Mouse (Mus musculus): ENCODE results near the gene Foxi3.
A peak's percentile ranks its signal among the peaks of the same experiment; 100 is the strongest.

Gene Foxi3

DNA sequence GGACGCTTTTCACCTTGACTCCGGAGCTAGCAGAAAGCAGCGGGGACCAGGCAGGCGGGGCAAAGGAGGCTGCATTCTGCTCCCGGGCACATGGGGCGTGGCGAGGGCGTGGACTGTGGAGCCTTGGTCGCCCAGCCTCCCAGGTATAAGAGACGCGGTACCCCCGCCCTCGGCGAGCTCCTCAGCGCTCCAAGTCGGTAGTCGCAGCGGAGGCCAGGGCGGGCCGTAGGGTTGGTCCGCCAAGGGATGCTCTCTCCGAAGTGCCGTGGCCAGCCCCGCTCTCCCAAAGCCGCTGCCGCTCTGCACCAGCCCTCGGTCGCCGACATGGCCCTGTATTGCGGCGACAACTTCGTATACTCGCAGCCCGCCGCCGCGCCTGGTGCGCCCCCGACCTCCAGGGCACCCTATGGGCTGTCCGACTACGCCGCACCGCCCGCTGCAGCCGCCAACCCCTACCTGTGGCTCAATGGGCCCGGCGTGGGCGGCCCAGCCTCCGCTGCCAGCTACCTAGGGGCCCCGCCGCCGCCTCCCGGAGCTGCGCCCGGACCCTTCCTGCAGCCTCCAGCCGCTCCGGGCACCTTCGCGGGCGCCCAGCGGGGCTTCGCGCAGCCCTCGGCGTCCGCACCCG lies at the start of gene Foxi3:
TSS of gene Foxi3 (plus strand) at position 247 of the 628 bp plus-strand sequence.
- DNase-seq (ENCODE audit: low read depth), result no peak

DNA sequence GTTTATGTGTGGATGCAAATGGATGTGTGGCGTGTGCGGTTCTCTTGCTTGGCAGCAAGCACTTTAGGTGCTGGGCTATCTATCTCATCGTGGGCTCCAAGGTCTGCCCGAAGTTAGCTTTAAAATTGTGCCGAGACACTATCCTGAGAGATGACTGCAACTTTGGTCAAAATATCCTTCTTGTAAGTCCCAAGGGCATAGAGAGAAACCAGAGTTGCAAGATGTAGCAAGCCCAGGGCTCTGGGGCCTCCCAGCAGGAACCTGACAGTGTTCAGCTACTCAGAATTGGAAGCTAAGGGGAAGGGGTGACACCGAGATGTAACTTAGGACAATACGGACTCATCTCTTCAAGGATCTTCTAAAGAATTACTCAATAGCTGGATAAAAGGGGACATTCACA lies 46.8 kb upstream of the Foxi3 start:
- DNase-seq (ENCODE audit: low read depth), result no peak

DNA sequence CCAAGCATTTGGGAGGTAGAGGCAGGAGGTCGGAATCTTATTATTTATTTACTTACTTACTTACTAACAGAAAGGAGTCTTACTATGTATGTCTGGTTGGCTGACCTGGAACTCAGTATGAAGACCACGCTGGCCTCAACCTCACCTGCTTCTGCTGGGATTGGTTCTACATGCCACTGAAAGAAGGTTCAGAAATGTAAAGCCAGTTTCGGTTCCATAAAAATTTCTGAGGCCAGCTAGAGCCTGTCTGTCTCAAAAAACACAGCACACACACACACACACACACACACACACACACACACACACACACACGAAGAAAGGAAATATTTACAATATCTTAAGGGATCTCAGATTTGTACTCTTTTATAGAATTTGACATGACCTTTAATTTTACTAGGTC lies 46.0 kb upstream of the Foxi3 start:
- DNase-seq (ENCODE audit: low read depth), result no peak

DNA sequence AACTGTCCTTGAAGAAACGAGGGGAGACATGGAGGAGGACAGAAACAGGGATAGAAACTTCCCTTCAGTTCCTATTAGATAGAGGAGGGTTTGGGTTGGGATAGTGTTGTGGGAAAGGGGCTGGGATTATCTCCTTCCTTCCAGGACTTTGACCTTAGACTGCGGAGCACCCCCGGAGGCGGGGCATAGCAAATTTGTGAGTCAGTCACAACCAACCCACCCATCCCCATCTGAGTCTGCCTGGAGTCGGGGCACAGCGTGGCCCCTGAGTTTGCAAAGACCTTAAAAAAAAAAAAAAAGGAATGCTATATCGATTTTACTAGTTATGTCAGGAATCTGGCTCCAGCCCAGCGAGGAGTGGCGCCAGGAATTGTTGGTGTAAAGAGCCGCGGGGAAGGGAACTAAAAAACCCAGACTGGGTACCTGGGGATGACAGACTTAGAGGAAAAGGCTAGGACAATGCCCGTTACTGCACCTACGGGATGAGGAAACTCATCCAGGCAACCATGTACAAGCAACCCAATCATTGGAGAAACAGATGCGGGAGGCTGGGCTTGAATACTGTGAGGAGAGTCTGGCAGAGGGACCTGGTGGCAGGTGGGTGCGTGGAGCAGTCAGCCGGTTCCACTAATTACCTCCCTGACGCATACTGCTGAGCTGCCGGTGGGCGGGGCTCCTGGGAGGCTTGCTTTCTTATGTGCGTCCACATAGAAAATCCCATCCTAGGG lies 44.5 kb upstream of the Foxi3 start:
- no peak for DNase-seq (ENCODE audit: low read depth)

DNA sequence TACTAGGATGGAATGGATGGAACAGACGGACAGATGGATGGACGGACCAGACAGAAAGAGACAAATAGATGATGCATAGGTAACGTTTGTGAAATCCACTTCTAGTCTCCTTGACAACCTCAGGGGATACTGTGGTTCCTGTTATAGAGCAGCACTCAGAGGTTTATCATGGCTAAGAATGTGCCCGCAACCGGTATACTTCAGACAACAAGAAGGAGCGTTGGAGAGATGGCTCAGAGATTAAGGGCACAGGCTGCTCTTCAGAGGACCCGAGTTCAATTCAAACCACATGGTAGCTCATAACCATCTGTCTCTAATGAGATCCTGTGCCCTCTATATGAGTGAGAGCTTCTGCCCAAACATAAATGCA lies 44.0 kb upstream of the Foxi3 start:
- no peak for DNase-seq (ENCODE audit: low read depth)

DNA sequence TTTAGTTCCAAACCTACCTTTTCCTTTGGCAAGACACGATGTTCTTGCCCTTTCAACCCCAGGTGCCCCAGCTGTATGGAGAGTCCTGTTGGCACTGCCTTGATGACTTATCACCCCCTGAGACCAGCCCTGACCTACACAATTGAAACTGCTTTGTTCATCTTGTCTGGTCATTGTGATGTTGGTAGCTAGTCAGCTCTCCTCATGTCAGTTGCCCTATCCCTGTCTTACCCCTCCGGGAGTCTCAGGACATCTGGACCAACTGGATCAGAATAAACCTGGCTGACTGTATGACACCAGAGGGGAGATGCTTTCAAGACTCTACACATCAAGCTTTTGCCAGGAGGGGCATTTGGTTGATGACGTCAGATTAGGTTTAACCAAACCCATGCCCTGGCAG lies 37.5 kb upstream of the Foxi3 start, which contains the start of gene Tex37:
TSS of gene Tex37 (minus strand) at position 101 of the 400 bp plus-strand sequence.
- DNase-seq (ENCODE audit: low read depth), result no peak

DNA sequence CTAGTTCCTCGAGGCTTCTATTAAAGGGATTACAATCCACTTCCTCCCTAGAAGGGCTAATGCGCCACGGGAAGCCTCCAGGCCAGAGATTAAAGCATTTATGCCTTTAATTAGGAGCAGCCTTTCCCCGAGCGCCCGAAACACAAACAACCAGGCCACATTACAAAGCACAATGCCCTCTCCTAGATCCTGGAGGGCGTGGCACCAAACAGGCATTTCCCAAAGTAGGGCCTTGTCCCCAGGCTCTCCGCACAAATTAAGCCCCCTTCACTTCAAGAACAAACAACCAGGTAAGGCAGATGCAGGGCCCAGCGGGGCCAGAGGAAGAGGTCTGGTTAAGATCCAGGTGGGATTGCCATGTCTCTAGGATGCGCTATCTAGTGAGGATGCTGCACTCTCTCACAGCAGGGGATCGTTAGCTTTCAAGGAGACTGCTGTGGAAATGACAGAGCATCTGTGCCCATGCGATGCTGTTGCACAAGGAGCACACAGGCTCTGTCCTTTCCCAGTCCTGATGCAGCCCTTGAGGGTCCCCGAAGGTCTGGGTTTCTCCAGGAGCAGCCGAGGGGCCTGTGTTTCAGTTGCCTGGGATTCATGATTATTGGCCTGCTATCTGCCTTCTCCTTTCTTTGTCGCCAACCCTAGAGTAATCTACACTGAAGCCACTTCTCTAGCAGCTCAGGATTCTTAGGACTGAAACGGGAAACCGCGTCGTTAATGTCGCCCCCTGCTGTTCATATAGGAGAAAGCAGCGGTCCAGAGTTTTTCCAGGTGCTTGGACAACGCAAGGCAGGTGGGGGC lies 34.9 kb upstream of the Foxi3 start:
- peak; percentile 2 for DNase-seq (ENCODE audit: low read depth)

DNA sequence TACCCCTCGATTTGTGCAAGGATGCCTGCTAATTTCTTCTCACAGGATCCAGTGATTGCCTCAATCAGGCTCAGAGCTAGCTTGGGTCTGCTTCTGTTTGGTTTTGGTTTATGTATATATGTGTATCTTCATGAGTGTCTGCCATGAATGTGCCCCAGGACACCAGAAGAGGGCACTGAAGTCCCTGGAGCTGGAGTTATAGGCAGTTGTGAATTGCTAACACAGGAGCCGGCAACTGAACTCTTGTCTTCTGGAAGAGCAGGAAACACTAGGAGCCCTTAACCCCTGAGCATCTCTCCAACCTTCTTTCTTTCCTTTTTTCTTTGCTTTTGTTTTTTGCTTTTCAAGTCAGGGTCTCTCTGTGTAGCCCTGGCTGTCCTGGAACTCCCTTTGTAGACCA lies 24.5 kb upstream of the Foxi3 start:
- no peak for DNase-seq (ENCODE audit: low read depth)

DNA sequence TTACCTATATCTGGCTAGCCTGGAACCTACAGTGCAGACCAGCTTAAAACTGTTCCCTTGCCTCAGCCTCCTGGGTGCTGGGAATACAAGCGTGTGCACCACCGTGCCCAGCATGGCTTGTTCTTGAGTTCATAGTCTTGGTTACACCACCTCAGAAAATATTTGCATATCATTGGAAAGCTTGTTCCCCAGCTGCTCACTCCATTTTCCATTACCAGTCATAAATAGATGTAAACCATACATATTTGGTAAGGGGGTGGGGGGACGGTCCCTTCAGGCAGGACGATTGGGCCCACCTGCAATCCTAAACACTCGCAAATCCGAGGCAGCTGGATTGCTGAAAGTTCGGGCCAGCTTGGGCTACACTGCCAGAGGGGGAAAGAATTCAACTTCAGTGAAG lies 3.1 kb upstream of the Foxi3 start:
- no peak for DNase-seq (ENCODE audit: low read depth)

DNA sequence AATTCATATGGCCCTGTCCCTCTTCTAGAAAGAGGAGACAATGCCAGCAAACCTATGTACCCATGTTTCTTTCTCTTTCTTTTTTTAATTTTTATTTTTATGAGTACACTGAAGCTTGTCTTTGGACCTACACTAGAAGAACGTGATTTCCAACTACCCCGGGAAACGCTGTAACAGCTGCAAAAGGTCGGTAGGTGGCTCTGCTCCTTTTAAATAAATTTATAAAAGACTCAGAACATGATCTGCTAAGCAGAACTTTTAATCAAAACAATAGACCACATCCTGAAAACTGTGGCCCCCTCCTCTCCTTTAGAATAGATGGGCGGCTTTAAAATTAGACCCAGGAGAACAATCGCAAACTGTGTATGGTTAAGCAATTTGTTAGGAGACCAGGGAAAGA lies 2.3 kb upstream of the Foxi3 start:
- DNase-seq (ENCODE audit: low read depth), result no peak

DNA sequence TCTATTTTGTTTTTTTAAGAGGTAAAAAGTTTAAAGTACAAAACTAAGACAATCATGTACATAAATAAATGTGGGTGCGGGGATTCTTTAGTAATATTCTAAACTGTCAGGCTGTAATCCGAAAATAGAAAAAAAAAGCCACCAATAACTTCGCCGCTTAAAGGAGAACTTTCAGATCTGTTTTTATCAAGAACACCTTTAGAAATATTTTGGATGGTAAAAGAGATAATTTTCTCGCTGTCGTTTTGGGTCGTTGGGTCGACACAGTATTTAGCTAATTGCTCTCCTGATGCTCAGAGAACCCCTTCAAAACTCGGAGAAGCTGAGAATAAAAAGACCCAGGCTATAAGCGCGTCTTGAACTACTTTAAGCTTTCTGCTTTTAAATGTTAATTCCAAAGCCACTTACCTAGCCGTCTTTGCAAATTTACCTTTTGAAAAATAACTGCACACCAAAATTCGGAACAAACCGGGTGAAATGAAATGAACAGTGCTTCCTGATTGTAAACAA lies 985 bp upstream of the Foxi3 start:
- DNase-seq (ENCODE audit: low read depth), result no peak

DNA sequence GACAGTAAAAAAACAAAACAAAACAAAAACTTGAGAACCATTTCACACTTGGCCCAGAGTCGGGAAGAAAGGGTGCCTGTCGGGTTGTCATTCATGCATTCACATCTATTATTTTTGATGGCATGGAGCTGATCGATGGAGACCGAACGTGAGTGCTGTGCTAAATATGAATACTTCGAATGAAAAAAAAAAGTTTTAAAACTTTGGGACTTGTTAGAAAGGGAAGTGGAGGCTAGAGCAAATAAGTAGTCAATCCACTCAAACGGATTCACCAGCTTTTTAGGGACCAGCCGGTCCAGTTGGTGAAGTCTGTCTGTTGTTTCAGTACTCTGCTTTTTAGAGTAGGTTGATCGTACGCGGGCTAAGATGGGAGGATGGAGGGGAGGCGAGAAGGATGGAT lies 490 bp upstream of the Foxi3 start:
- DNase-seq (ENCODE audit: low read depth), result no peak

DNA sequence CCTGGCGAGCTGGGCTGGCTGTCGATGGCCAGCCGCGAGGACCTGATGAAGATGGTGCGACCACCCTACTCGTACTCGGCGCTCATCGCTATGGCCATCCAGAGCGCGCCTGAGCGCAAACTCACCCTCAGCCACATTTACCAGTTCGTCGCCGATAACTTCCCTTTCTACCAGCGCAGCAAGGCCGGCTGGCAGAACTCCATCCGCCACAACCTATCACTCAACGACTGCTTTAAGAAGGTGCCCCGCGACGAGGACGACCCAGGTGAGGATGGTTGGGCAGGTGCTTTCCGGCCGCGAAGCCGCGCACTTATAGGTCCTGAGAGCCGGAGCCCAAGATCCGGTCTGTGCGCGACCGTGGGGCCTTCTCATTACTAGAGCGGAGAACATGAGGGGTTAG lies 605 bp downstream of the Foxi3 start:
- no peak for DNase-seq (ENCODE audit: low read depth)

DNA sequence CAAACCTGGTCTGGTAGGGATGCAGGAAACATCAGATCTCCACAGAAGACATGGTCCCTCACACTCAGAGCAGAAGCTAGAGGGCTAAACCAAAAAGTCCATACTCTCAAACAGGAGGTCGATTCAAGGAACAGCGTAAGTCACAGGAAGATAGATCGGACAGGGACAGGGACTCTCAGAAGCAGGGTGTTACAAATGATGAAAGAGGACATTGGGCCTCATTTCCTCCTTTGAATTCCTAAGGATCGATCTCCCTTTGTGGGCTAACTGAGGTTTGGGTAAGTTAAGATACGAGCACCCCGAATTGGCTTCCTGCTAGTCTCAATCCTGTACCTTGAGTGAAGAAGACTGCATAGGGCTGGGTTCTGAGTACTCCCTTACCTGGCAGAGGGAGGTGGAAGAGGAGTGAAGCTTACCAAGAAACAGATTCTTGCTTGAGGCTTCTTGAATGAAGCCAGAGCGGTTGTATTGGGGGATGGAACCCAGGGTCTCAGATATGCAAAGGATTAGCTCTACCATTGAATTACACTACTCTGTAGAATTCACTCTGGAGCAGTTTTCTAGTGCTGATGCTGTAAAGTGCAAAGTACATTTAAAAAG lies 1.1 kb downstream of the Foxi3 start:
- no peak for DNase-seq (ENCODE audit: low read depth)

DNA sequence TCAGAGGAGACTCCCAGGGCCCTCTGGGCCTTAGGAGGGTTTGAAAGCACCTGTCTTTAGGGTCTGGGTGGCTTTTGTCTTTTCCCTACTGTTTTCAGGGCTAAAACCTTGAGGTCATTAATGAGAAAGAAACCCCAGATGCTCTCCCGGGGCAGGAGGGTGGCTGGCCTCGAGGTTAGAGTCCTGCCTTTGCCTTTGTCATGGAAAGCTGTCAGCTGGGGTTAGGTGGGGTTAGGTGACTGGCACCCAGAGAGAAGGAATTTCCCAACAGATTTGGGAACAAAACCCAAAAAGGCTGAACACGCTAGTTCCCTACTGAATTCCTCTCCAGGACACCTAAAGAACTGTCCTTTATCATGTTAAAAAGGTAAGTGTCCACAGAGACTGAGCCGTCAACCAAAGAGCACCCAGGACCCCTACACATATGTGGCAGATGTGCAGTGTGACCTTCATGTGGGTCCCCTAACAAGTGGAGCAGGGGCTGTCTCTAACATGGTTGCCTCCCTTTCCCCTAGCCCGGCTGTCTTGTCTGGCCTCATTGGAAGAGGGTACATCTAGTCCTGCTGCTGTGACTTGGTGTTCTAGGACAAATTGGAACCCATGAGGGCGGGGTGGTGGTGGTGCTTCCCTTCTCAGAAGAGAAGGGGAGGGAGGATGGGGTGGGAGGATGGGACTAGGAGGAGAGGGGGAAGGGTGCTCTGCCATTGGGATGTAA lies 7.9 kb downstream of the Foxi3 start:
- DNase-seq (ENCODE audit: low read depth), result no peak

DNA sequence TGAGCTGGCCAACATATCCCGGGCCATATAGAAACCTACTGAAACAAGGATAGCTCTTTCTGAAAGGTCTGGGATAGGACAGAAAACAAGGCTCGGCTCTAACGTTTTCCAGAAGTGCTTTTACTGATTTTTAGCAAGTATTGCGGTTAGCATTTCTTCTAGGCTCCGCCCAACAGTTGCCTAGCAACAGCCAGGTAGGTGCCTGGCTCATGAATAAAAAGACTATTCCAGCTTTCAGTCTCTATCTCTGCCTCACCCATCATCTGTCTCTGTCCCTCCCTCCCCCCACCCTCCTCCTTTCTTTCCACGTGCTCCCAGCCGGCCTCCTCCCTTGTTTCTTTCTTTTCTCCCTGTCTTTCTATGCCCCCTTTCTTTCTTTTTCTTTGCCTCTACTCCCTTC lies 9.4 kb downstream of the Foxi3 start:
- no peak for DNase-seq (ENCODE audit: low read depth)

DNA sequence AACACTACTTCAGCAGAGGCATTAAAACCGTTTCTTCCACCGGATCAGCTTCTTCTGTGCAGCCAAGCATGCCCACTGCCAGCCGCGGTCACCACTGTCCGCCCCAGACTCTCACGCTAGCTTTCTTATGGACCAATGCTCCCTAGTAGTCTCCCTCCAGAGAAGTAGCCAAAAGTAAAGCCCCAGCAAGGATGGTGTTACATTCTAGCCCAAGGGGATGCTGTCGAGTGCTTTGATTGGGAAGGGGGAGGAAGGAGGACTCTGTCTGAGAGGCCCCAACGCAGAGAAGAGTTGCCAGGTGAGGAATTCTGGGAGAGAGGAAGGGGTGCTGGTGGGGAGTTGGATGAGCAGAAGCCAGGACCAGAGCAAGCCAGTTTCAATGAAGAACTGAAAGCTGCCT lies 11.1 kb downstream of the Foxi3 start:
- no peak for DNase-seq (ENCODE audit: low read depth)

DNA sequence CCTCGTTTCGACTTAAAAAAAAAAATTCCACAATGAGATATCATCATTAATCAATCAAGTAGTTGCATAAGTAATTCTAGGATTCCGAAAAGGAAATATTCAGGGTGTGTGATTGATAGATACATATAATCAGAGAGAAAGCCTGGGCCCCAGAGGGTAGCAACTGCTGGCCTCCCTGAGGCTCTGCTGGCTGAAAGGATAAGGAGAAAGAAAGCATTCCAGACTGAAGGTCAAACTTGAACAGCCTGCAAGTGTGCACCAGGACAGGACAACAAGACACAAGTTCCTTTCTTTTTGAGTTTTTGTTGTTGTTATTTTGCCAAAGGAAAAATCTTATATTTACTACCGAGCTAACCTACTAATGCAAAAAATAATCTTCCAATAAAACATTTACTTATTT lies 12.0 kb downstream of the Foxi3 start:
- DNase-seq (ENCODE audit: low read depth), result no peak

DNA sequence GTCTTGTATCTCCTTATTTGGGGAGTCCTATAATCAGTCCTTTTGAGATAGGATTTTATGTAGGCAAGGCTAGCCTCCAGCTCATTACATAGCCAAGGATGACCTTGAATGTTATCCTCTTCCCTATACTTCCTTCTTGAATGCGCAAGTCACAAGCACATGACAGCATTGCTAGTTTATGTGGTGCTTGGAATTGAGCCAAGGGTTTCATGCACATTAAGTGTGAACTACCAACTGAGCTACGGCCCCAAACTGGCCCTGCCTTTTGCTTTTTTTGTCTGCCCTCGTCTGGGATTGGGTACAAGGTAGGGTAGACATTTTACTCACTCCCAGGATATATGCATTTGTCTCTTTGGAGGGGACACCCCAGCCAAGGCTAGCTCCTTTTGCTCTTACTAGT lies 16.7 kb downstream of the Foxi3 start:
- no peak for DNase-seq (ENCODE audit: low read depth)

DNA sequence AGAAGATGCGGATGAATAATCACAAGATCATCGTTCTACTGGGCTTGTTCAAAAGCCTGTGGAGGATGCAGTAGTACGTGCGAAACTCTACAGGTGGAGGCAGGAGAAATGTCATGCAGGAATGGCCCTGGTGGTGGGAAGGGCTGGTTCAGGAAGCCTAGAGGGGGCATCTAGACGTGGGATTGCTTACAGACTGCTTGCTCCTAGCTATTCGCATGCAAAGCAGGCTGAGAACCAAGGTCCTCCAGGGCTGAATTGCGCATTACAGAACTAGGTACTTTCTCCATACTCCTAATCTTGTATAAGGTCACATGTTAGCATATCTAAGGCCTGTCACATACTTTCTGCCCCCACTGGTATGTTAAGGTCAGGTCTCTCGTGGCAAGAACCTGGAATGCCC lies 24.7 kb downstream of the Foxi3 start:
- DNase-seq (ENCODE audit: low read depth), result no peak

DNA sequence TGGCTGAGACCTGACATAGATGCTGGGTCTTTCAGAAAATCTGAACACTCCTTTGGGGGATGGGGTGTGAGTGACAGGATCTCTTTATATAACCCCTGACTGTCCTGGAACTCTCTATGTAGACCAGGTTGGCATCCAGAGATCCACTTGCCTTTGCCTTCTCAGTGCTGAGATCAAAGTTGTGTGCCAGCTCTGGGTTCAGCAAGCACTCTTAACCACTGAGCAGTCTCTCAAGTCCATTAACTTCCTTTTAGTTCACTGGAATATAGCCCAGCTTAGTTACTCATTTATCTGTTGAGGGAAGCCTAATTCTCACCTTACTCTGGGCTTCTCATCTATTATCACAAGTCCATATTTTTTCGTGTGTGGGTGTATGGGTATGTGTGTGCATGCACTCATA lies 26.1 kb downstream of the Foxi3 start:
- DNase-seq (ENCODE audit: low read depth), result no peak

DNA sequence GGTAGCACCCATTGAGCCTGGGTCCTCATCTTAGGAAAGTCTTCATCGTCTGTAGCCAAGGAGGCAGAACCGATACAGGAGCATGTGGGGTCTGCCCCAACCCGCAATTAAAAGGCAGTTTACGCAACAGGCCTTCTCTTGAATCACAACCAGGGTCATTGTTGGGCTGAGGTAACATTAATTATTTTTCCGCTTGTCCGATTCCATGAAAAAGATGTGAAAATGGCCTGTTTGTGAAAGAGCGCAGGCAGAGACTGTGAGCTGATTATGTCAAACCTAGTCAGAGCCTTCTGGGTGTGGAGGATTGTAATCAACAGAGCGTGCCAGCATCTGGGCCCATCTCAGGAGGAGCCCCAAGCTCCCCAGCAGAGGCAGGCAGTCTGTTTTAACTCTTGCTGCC lies 30.4 kb downstream of the Foxi3 start:
- DNase-seq (ENCODE audit: low read depth), result no peak

Measured in fibroblast of lung, adult 2 months (primary cell).